Mouse (Mus musculus): ENCODE results near the gene Rapgef3. TPM values are rescaled to one million over a fixed set of nuclear protein-coding genes. Genes with fewer than 3 reads are reported as not detected.

Gene Rapgef3
- polyA plus RNA-seq, 1 experiment from 2014 or later: 10.9 TPM

- Histone ChIP-seq H3K79me2 (ENCODE audit: inconsistent target) (no peaks in the 10 kb centered on the region), H3K4me3 (ENCODE audit: inconsistent target) (no peak overlapping the region), H3K27ac (no peak overlapping the region), H3K36me3 (ENCODE audit: inconsistent target) (no peaks in the 10 kb centered on the region; the same call in 1 of the 2 replicates)
- 97% methylated on average over 2 of the region's 2 CpGs for WGBS (ENCODE audit: missing documents)
Measured at GRCm38 (mm10) chr15:97751676-97752075, 16.1 kb downstream of the Rapgef3 start.

DNA sequence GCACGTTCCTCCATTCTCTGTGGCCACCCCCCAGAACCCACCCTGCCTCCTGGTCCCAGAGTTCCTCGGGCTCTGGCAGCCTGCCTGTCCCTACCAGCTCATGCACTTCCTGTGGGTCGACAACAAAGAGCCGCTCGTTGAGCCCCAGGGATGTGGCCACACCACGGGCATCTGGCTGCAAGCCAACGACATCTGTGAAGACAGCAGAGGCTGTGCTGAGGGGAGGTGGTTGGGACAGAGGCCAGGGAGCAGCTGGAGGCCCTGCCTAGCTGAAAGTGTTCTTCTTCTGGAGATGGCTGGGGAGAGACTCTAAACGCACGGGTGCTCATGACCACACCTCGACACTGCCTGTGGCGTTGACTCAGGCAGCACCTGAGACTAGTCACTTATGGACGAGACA is 17.1 kb downstream of the Rapgef3 start:
- WGBS (ENCODE audit: missing documents): 20% methylated on average over 12 of the region's 12 CpGs
- Histone ChIP-seq H3K27ac (no peak overlapping the region), H3K36me3 (ENCODE audit: inconsistent target) (no peaks in the 10 kb centered on the region; the same call in 1 of the 2 replicates), H3K79me2 (ENCODE audit: inconsistent target) (no peaks in the 10 kb centered on the region), H3K4me3 (ENCODE audit: inconsistent target) (no peak overlapping the region)

- H3K27ac ChIP-seq: no peak overlapping the region
- H3K79me2 ChIP-seq (ENCODE audit: inconsistent target): no peaks in the 10 kb centered on the region
- no peak overlapping the region for H3K4me3 ChIP-seq (ENCODE audit: inconsistent target)
- 71% methylated on average over 13 of the region's 13 CpGs for WGBS (ENCODE audit: missing documents)
- H3K36me3 ChIP-seq (ENCODE audit: inconsistent target): no peaks in the 10 kb centered on the region; the same call in 1 of the 2 replicates
Measured at GRCm38 (mm10) chr15:97749841-97750240, 17.9 kb downstream of the Rapgef3 start.

DNA sequence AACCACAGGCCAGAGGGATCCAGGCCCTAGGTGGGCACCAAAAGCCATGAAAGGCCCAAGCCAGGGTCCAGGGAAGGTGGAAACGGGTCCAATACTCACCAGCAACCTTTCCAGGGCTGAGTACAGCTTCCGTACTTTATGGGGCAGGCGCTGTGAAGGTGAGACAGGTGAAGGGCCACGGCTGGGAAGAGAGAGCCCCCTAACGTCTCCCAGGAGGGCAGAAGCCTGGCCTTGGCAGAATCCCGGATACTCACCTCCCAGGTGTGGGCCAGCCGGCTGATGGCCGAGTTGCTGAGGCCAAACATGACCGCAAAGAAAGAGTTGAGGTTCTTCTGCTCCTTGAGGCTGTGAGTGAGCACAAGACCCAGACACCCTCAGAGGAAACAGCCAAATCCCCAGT is 18.4 kb downstream of the Rapgef3 start:
- Histone ChIP-seq H3K79me2 (ENCODE audit: inconsistent target) (no peaks in the 10 kb centered on the region), H3K36me3 (ENCODE audit: inconsistent target) (no peaks in the 10 kb centered on the region; the same call in 1 of the 2 replicates), H3K27ac (no peak overlapping the region), H3K4me3 (ENCODE audit: inconsistent target) (no peak overlapping the region)
- 78% methylated on average over 9 of the region's 9 CpGs for WGBS (ENCODE audit: missing documents)

- Histone ChIP-seq H3K4me3 (ENCODE audit: inconsistent target) (no peak overlapping the region), H3K27ac (no peak overlapping the region), H3K79me2 (ENCODE audit: inconsistent target) (no peaks in the 10 kb centered on the region), H3K36me3 (ENCODE audit: inconsistent target) (no peaks in the 10 kb centered on the region; the same call in 1 of the 2 replicates)
- WGBS (ENCODE audit: missing documents): 92% methylated on average over 4 of the region's 4 CpGs
Measured at GRCm38 (mm10) chr15:97748964-97749363, 18.8 kb downstream of the Rapgef3 start.

- H3K36me3 ChIP-seq (ENCODE audit: inconsistent target): no peaks in the 10 kb centered on the region; the same call in 1 of the 2 replicates
- H3K79me2 ChIP-seq (ENCODE audit: inconsistent target): no peaks in the 10 kb centered on the region
- no peak overlapping the region for H3K27ac ChIP-seq
- H3K4me3 ChIP-seq (ENCODE audit: inconsistent target): no peak overlapping the region
- WGBS (ENCODE audit: missing documents): 74% methylated on average over 10 of the region's 10 CpGs
Measured at GRCm38 (mm10) chr15:97748309-97748708, 19.5 kb downstream of the Rapgef3 start.

DNA sequence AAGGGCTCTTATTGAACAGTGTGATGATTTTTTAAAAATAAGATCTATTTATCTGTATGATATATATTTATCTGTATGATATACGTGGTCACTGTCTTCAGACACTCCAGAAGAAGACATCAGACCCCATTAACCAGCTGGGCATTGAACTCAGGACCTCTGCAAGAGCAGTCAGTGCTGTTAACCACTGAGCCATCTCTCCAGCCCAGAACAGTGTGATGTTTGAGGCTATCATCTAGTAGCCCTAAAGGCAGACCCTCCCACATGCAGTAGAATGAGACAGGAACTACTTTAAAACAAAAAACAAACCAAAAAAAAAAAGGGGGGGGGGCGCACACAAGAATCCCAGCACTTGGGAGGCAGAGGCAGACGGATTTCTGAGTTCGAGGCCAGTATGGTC is 20.3 kb downstream of the Rapgef3 start:
- H3K27ac ChIP-seq: no peak overlapping the region
- H3K4me3 ChIP-seq (ENCODE audit: inconsistent target): no peak overlapping the region
- H3K79me2 ChIP-seq (ENCODE audit: inconsistent target): no peaks in the 10 kb centered on the region
- H3K36me3 ChIP-seq (ENCODE audit: inconsistent target): no peaks in the 10 kb centered on the region; the same call in 1 of the 2 replicates
- 89% methylated on average over 4 of the region's 4 CpGs for WGBS (ENCODE audit: missing documents)

GRCm38 (mm10) chr15:97746748-97747147 is 21.0 kb downstream of the Rapgef3 start:
- Histone ChIP-seq H3K79me2 (ENCODE audit: inconsistent target) (no peaks in the 10 kb centered on the region), H3K36me3 (ENCODE audit: inconsistent target) (no peaks in the 10 kb centered on the region; the same call in 1 of the 2 replicates), H3K27ac (no peak overlapping the region), H3K4me3 (ENCODE audit: inconsistent target) (no peak overlapping the region)
- 97% methylated on average over 24 of the region's 24 CpGs for WGBS (ENCODE audit: missing documents)

GRCm38 (mm10) chr15:97746278-97746677 is 21.5 kb downstream of the Rapgef3 start:
- Histone ChIP-seq H3K79me2 (ENCODE audit: inconsistent target) (no peaks in the 10 kb centered on the region), H3K27ac (no peak overlapping the region), H3K36me3 (ENCODE audit: inconsistent target) (no peaks in the 10 kb centered on the region; the same call in 1 of the 2 replicates), H3K4me3 (ENCODE audit: inconsistent target) (no peak overlapping the region)
- WGBS (ENCODE audit: missing documents): 91% methylated on average over 9 of the region's 10 CpGs

- H3K27ac ChIP-seq: no peak overlapping the region
- no peak overlapping the region for H3K4me3 ChIP-seq (ENCODE audit: inconsistent target)
- no peaks in the 10 kb centered on the region; the same call in 1 of the 2 replicates for H3K36me3 ChIP-seq (ENCODE audit: inconsistent target)
- no peaks in the 10 kb centered on the region for H3K79me2 ChIP-seq (ENCODE audit: inconsistent target)
- WGBS (ENCODE audit: missing documents): 85% methylated on average over 10 of the region's 10 CpGs
Measured at GRCm38 (mm10) chr15:97745331-97745730, 22.4 kb downstream of the Rapgef3 start.

DNA sequence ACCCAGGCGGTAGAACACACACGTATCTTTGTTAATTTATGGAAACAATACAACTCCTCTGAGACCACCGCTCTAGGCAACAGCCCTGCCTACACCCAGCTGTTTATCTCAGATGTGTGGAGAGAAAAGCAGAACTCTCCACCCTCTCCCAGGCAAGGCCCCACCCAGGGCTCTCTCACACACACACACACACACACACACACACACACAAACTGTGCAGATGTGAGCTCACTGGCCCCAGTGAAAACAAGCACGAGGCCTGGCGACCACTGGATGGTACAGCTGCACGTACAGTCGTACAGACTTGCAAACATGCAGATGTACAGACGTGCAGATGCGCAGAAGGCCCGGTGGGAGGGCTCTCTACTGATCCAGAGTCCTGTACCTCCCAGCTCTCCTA is 22.8 kb downstream of the Rapgef3 start:
- no peak overlapping the region for H3K4me3 ChIP-seq (ENCODE audit: inconsistent target)
- H3K36me3 ChIP-seq (ENCODE audit: inconsistent target): no peaks in the 10 kb centered on the region; the same call in 1 of the 2 replicates
- H3K79me2 ChIP-seq (ENCODE audit: inconsistent target): no peaks in the 10 kb centered on the region
- 49% methylated on average over 10 of the region's 10 CpGs for WGBS (ENCODE audit: missing documents)
- no peak overlapping the region for H3K27ac ChIP-seq

GRCm38 (mm10) chr15:97743961-97744525 is 23.7 kb downstream of the Rapgef3 start:
- Histone ChIP-seq H3K36me3 (ENCODE audit: inconsistent target) (no peaks in the 10 kb centered on the region), H3K27ac (no peak overlapping the region), H3K79me2 (ENCODE audit: inconsistent target) (no peaks in the 10 kb centered on the region), H3K4me3 (ENCODE audit: inconsistent target) (no peak overlapping the region)
- 89% methylated on average over 12 of the region's 12 CpGs for WGBS (ENCODE audit: missing documents)

DNA sequence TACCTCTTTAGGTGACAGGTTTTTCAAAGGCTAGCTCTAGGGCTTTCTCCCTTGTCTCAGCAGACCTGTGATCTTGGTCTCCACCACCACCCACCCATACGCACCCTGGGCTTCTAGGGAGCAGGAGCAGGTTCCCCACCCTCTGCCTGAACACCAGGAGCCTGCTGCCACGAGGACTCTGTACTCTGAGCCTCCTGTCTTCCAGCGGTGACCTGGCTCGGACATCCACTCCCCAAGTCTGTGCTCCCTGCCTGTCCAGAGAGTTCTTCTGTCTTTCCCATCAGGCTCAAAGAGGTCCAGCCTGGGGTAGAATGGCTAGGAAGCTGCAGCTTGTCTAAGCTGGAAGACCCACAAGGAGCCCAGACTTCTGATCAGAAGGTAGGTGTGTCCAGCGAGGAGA is 24.6 kb downstream of the Rapgef3 start:
- Histone ChIP-seq H3K4me3 (ENCODE audit: inconsistent target) (no peak overlapping the region), H3K27ac (no peak overlapping the region), H3K36me3 (ENCODE audit: inconsistent target) (no peaks in the 10 kb centered on the region), H3K79me2 (ENCODE audit: inconsistent target) (no peaks in the 10 kb centered on the region)
- WGBS (ENCODE audit: missing documents): 85% methylated on average over 5 of the region's 5 CpGs

DNA sequence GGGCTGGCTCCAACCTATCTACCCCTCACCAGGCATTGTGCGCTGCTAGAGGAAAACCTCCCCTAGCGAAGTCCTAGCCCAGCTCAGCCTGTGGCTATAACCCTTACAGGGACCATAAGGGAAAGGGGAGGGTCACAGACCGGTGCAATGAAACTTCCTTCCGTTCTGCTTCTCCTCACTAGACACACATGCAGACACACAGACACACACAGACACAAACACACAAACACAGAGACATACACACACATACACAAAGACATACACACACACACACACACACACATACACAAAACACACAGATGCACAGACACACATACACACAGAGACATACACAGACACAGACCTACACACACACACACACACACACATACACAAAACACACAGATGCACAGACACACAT is 25.2 kb downstream of the Rapgef3 start:
- Histone ChIP-seq H3K79me2 (ENCODE audit: inconsistent target) (no peaks in the 10 kb centered on the region), H3K36me3 (ENCODE audit: inconsistent target) (no peaks in the 10 kb centered on the region), H3K4me3 (ENCODE audit: inconsistent target) (no peak overlapping the region), H3K27ac (no peak overlapping the region)
- 49% methylated on average over 4 of the region's 4 CpGs for WGBS (ENCODE audit: missing documents)

DNA sequence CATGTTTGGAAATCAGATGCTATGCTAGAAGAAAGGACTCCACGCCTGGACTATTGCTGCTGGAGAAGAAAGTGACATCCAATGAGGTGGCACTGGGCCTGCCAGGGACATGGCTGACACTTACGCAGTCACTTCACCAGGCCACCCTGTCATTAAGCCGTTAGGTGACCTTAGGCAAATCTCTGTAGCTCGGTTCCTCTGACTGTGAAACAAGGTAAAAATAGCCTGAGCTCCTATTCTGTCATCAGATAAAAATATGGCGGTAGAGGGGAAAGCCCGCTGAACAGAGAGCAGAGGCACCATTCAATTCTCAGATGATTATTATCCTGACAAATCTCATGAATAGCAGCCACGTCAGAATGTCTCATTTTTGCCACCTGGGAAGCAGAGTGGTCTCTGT is 25.7 kb downstream of the Rapgef3 start:
- Histone ChIP-seq H3K4me3 (ENCODE audit: inconsistent target) (no peak overlapping the region), H3K36me3 (ENCODE audit: inconsistent target) (no peaks in the 10 kb centered on the region), H3K27ac (no peak overlapping the region), H3K79me2 (ENCODE audit: inconsistent target) (no peaks in the 10 kb centered on the region)
- WGBS (ENCODE audit: missing documents): 41% methylated on average over 7 of the region's 7 CpGs

GRCm38 (mm10) chr15:97741662-97742061 is 26.1 kb downstream of the Rapgef3 start:
- whole genome bisulfite sequencing (ENCODE audit: missing documents): 91% methylated on average over 12 of the region's 12 CpGs
- H3K27ac ChIP-seq: no peak overlapping the region
- H3K36me3 ChIP-seq (ENCODE audit: inconsistent target): no peaks in the 10 kb centered on the region
- H3K4me3 ChIP-seq (ENCODE audit: inconsistent target): no peak overlapping the region
- H3K79me2 ChIP-seq (ENCODE audit: inconsistent target): no peaks in the 10 kb centered on the region
